Mouse (Mus musculus): ENCODE data around the gene Cacna1h. TPM values are rescaled to one million over a fixed set of nuclear protein-coding genes. Genes with fewer than 3 reads are reported as not detected.

The Cacna1h gene
- polyA plus RNA-seq, 1 experiment, result 0.12 TPM

- Histone ChIP-seq H3K36me3 (ENCODE audit: control insufficient read depth, insufficient read depth) (no peaks in the 10 kb centered on the region), H3ac (ENCODE audit: control insufficient read depth, insufficient read length) (no peak overlapping the region), H3K79me2 (ENCODE audit: control insufficient read depth, insufficient read depth) (no peaks in the 10 kb centered on the region), H3K4me2 (ENCODE audit: low read depth) (no peak overlapping the region), H3K27me3 (ENCODE audit: control insufficient read depth, insufficient read depth, insufficient read length) (peaks cover 67% of the 10 kb centered on the region), H3K4me3 (no peak overlapping the region)
- TF ChIP-seq USF1 (IDR thresholded peaks at IDR 0.05; ENCODE audit: low read depth), result no peak
- no peak for TF ChIP-seq TCF12 (IDR thresholded peaks at IDR 0.05; ENCODE audit: insufficient read depth, poor library complexity, severe bottlenecking)
- no peak for TF ChIP-seq POLR2A (IDR thresholded peaks at IDR 0.05; ENCODE audit: insufficient read length, low read depth)
- no peak for TF ChIP-seq MYOG (IDR thresholded peaks at IDR 0.05; ENCODE audit: control insufficient read depth in 1 of 3, insufficient read depth in 1 of 3, insufficient read length in 2 of 3, low read depth in 2 of 3)
- no peak for TF ChIP-seq REST (IDR thresholded peaks at IDR 0.05; ENCODE audit: insufficient read depth, insufficient read length)
- no peak for TF ChIP-seq POLR2AphosphoS2 (IDR thresholded peaks at IDR 0.05; ENCODE audit: insufficient read length, low read depth)
- TF ChIP-seq SRF (IDR thresholded peaks at IDR 0.05; ENCODE audit: control insufficient read depth, insufficient read length, low read depth), result no peak
- no peak for TF ChIP-seq TCF3 (IDR thresholded peaks at IDR 0.05; ENCODE audit: insufficient read length, low read depth)
- TF ChIP-seq CEBPB (IDR thresholded peaks at IDR 0.05; ENCODE audit: insufficient read depth, poor library complexity, severe bottlenecking), result no peak
- TF ChIP-seq MYOD1 (IDR thresholded peaks at IDR 0.05; ENCODE audit: control insufficient read depth in 1 of 3, insufficient read length in 2 of 3, low read depth in 2 of 3), result no peak
- no peak for TF ChIP-seq E2F4 (IDR thresholded peaks at IDR 0.05; ENCODE audit: insufficient read depth)
- no peak for TF ChIP-seq MAX (IDR thresholded peaks at IDR 0.05; ENCODE audit: low read depth)
These were observed 42.6 kb upstream of the Cacna1h start for GRCm38 (mm10) chr17:25475946-25476744.

- H3K79me2 ChIP-seq (ENCODE audit: control insufficient read depth, insufficient read depth), result no peaks in the 10 kb centered on the region
- no peak overlapping the region for H3K4me3 ChIP-seq
- no peak overlapping the region for H3ac ChIP-seq (ENCODE audit: control insufficient read depth, insufficient read length)
- H3K4me2 ChIP-seq (ENCODE audit: low read depth), result peak overlapping the region; percentile 63
- H3K36me3 ChIP-seq (ENCODE audit: control insufficient read depth, insufficient read depth), result no peaks in the 10 kb centered on the region
- H3K27me3 ChIP-seq (ENCODE audit: control insufficient read depth, insufficient read depth, insufficient read length), result peaks cover 55% of the 10 kb centered on the region
- TF ChIP-seq POLR2A (IDR thresholded peaks at IDR 0.05; ENCODE audit: insufficient read length, low read depth), result no peak
- no peak for TF ChIP-seq MYOG (IDR thresholded peaks at IDR 0.05; ENCODE audit: control insufficient read depth in 1 of 3, insufficient read depth in 1 of 3, insufficient read length in 2 of 3, low read depth in 2 of 3)
- TF ChIP-seq SRF (IDR thresholded peaks at IDR 0.05; ENCODE audit: control insufficient read depth, insufficient read length, low read depth), result no peak
- TF ChIP-seq REST (IDR thresholded peaks at IDR 0.05; ENCODE audit: insufficient read depth, insufficient read length), result no peak
- no peak for TF ChIP-seq E2F4 (IDR thresholded peaks at IDR 0.05; ENCODE audit: insufficient read depth)
- TF ChIP-seq TCF3 (IDR thresholded peaks at IDR 0.05; ENCODE audit: insufficient read length, low read depth), result no peak
- TF ChIP-seq USF1 (IDR thresholded peaks at IDR 0.05; ENCODE audit: low read depth), result no peak
- no peak for TF ChIP-seq TCF12 (IDR thresholded peaks at IDR 0.05; ENCODE audit: insufficient read depth, poor library complexity, severe bottlenecking)
- TF ChIP-seq POLR2AphosphoS2 (IDR thresholded peaks at IDR 0.05; ENCODE audit: insufficient read length, low read depth), result no peak
- TF ChIP-seq CEBPB (IDR thresholded peaks at IDR 0.05; ENCODE audit: insufficient read depth, poor library complexity, severe bottlenecking), result no peak
- no peak for TF ChIP-seq MYOD1 (IDR thresholded peaks at IDR 0.05; ENCODE audit: control insufficient read depth in 1 of 3, insufficient read length in 2 of 3, low read depth in 2 of 3)
- no peak for TF ChIP-seq MAX (IDR thresholded peaks at IDR 0.05; ENCODE audit: low read depth)
These were observed 40.9 kb upstream of the Cacna1h start for GRCm38 (mm10) chr17:25474330-25475077.

- no peak overlapping the region for H3ac ChIP-seq (ENCODE audit: control insufficient read depth, insufficient read length)
- H3K79me2 ChIP-seq (ENCODE audit: control insufficient read depth, insufficient read depth), result no peaks in the 10 kb centered on the region
- TF ChIP-seq MYOG (IDR thresholded peaks at IDR 0.05; ENCODE audit: control insufficient read depth in 1 of 3, insufficient read depth in 1 of 3, insufficient read length in 2 of 3, low read depth in 2 of 3) (no peak), MAX (IDR thresholded peaks at IDR 0.05; ENCODE audit: low read depth) (no peak), CEBPB (IDR thresholded peaks at IDR 0.05; ENCODE audit: insufficient read depth, poor library complexity, severe bottlenecking) (no peak), USF1 (IDR thresholded peaks at IDR 0.05; ENCODE audit: low read depth) (no peak), MYOD1 (IDR thresholded peaks at IDR 0.05; ENCODE audit: control insufficient read depth in 1 of 3, insufficient read length in 2 of 3, low read depth in 2 of 3) (no peak), E2F4 (IDR thresholded peaks at IDR 0.05; ENCODE audit: insufficient read depth) (no peak), TCF12 (IDR thresholded peaks at IDR 0.05; ENCODE audit: insufficient read depth, poor library complexity, severe bottlenecking) (no peak), TCF3 (IDR thresholded peaks at IDR 0.05; ENCODE audit: insufficient read length, low read depth) (no peak), REST (IDR thresholded peaks at IDR 0.05; ENCODE audit: insufficient read depth, insufficient read length) (no peak), POLR2A (IDR thresholded peaks at IDR 0.05; ENCODE audit: insufficient read length, low read depth) (no peak)
- H3K4me2 ChIP-seq (ENCODE audit: low read depth), result no peak overlapping the region
- no peak overlapping the region for H3K4me3 ChIP-seq
- H3K27me3 ChIP-seq (ENCODE audit: control insufficient read depth, insufficient read depth, insufficient read length), result peaks cover 51% of the 10 kb centered on the region
- H3K36me3 ChIP-seq (ENCODE audit: control insufficient read depth, insufficient read depth), result no peaks in the 10 kb centered on the region
These were observed 38.5 kb upstream of the Cacna1h start for GRCm38 (mm10) chr17:25472044-25472443.

- Histone ChIP-seq H3K4me3 (no peak overlapping the region), H3ac (ENCODE audit: control insufficient read depth, insufficient read length) (no peak overlapping the region), H3K36me3 (ENCODE audit: control insufficient read depth, insufficient read depth) (no peaks in the 10 kb centered on the region), H3K27me3 (ENCODE audit: control insufficient read depth, insufficient read depth, insufficient read length) (peaks cover 51% of the 10 kb centered on the region), H3K79me2 (ENCODE audit: control insufficient read depth, insufficient read depth) (no peaks in the 10 kb centered on the region), H3K4me2 (ENCODE audit: low read depth) (no peak overlapping the region)
- TF ChIP-seq TCF12 (IDR thresholded peaks at IDR 0.05; ENCODE audit: insufficient read depth, poor library complexity, severe bottlenecking) (no peak), MYOG (IDR thresholded peaks at IDR 0.05; ENCODE audit: control insufficient read depth in 1 of 3, insufficient read depth in 1 of 3, insufficient read length in 2 of 3, low read depth in 2 of 3) (no peak), SRF (IDR thresholded peaks at IDR 0.05; ENCODE audit: control insufficient read depth, insufficient read length, low read depth) (no peak)
These were observed 37.8 kb upstream of the Cacna1h start for GRCm38 (mm10) chr17:25471418-25471817.

Measured in myocyte (in vitro differentiated cells).